Mouse (Mus musculus) lung, adult 2 months (tissue): ENCODE measurements around the gene Tmem247.

Experiments
- CTCF ChIP-seq: fragments of 200-500 bp; IDR thresholded peaks from 2 replicates; pipeline ENCODE4 v1.5.1; 2011; ENCODE audit warnings: mild to moderate bottlenecking, low read length, control low read depth; ENCODE audit not compliant: insufficient read depth
- POLR2A ChIP-seq: fragments of 200-500 bp; IDR thresholded peaks from 2 replicates; pipeline ENCODE4 v1.6.1; 2011; ENCODE audit warnings: low read depth, mild to moderate bottlenecking, control low read depth, low read length, borderline replicate concordance; ENCODE audit errors: extremely low read depth

- TF ChIP-seq POLR2A (no peak), CTCF (no peak)
Measured at GRCm38 (mm10) chr17:86943158-86943557, 26.0 kb downstream of the Tmem247 start.
